Mouse (Mus musculus): ENCODE results near the gene Cd274.

Cd274 gene

DNA sequence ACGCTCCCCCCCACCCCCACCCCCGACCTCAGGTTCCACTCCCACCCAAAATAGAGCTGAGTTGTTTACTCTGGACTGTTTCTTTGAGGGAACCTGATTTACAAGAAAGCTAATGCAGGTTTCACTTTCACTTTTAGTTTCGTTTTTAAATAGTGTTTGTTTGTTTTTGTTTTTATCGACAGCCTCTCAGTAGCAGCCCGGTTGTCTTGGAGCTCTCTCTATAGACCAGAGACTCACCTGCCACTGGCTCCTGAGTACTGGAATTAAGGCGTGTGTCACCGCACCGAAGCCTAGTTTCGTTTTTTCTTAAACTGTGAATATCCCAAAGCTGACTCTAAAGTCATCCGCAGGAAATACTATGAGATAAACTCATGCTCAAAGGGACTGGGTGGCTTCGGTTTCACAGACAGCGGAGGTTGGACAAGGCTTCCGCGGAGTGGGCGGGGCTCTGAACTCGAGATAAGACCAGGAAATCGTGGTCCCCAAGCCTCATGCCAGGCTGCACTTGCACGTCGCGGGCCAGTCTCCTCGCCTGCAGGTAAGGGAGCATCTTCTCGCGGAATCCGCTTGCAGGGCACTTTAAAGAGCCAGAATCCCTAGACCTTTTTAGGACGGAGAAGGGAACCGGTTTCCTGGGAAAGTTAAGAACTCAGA is at the start of gene Cd274, which contains the start of gene Plgrkt:
TSS of gene Cd274 (plus strand) at position 487 of the 654 bp plus-strand sequence.
TSS of gene Plgrkt (minus strand) at position 422 of the 654 bp plus-strand sequence.
- in situ Hi-C loops (cut with MseI, MboI), result loop anchor here (10.0 kb wide), 1 partner anchor 128 kb away; no protein-coding TSS in a partner anchor

DNA sequence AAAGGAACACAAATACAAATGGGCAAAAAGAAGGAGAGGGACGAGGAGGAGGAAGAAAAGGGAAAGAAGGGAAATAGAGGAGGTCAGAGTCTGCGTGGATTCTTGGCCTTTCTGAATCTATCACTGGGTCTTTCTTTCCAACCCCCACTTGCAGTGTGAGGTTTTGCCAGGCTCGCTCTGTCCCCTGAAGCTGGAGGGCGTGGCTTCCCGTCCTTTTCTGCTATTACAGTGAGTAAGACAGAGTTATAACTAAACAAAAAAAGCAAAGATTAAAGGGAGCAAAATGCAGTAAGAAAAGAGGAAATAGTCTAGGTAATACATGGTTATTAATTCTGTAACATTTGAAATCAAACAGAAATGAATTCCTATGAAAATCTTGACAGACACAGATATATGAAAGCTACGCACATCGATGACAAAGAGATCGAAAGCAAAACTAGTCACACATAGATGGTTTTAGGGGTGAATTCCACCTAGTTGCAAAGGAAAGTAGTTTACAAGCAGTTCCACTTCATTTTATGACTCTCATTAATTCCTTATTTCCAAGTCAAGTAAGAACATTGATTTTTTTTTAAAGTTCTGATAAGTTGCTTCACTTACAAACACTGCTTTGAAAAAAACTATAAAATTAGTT is 43.7 kb upstream of the Cd274 start:
- in situ Hi-C loops (cut with MseI, MboI), result no loop called here

GRCm38 (mm10) chr19:29325053-29325851 is 42.0 kb upstream of the Cd274 start, which contains the start of gene Insl6:
Gene Insl6 (minus strand): TSS chr19:29325356.
- in situ Hi-C loops (cut with MseI, MboI), result no loop called here

GRCm38 (mm10) chr19:29325852-29326180 is 41.4 kb upstream of the Cd274 start:
- in situ Hi-C loops (cut with MseI, MboI), result no loop called here

- in situ Hi-C loops (cut with MseI, MboI), result no loop called here
Measured at GRCm38 (mm10) chr19:29326396-29326795, 40.9 kb upstream of the Cd274 start.

GRCm38 (mm10) chr19:29326822-29327552 is 40.3 kb upstream of the Cd274 start:
- in situ Hi-C loops (cut with MseI, MboI), result no loop called here

DNA sequence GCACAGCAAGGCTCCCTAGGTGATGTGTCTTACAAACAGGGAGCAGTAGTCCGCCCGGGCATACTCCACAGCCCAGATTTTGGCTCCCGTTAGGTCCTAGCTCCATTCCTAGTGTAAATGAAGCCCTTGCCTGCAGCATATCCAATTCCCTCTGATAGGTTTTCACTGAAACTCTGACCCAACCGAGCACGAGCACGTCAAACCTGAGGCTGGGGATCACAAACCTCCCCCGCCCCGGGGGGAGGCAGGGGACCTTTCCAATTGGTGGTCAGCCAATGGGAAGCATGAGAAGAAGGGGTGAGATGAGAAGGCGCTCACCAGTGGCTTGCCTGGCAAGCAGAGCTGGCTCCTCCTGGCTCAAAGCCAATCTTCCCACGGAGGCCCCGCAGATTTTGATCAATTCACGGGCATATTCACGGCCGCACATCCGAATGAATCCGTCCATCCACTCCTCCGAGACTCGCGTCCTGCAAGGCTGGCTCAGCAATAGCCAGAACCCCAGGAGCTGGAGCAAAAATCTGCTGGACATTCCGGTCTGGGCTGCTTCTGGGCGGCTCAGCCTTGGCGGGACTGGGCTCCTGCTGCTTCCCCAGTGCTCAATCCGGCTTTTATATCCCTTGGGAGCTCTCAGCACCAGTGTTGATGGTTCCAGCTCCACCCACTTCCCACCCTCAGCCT is 33.0 kb upstream of the Cd274 start, which contains the start of gene Rln1:
TSS of gene Rln1 (minus strand) at position 603 of the 678 bp plus-strand sequence.
- in situ Hi-C loops (cut with MseI, MboI), result no loop called here

DNA sequence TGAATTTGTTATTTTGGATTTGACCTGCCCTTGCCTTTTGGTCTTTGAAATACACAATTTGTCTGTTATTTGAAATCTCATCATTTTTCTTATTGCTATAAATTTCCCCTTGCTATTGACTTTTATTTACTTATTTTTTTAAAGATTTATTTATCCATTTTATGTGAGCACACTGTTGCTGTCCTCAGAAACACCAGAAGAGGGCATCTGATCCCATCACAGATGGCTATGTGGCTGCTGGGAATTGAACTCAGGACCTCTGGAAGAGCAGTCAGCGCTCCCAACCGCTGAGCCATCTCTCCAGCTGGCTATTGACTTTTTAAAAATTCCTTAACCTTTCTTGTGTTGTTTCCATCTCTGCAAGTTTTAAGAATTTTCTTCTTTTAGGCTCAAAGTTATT is 30.6 kb upstream of the Cd274 start:
- in situ Hi-C loops (cut with MseI, MboI), result no loop called here

DNA sequence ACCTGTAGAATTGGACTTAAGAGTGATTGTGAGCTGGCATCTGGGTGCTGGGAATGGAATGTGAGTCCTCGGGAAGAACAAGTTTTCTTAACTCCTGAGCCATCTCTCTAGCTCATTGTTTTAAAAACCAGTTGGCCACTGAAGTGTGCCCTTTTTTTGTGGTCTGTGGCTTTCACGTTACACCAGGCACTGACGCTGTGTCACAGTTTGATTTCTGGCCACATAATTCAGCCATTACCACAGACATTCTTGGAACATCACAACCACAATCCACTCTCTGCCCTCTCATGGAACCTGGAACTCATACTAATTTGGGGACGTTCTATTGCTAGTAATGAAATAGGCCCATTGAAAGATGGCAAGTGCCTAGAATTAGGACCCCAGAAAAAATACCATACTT is 26.2 kb upstream of the Cd274 start:
- in situ Hi-C loops (cut with MseI, MboI), result no loop called here

DNA sequence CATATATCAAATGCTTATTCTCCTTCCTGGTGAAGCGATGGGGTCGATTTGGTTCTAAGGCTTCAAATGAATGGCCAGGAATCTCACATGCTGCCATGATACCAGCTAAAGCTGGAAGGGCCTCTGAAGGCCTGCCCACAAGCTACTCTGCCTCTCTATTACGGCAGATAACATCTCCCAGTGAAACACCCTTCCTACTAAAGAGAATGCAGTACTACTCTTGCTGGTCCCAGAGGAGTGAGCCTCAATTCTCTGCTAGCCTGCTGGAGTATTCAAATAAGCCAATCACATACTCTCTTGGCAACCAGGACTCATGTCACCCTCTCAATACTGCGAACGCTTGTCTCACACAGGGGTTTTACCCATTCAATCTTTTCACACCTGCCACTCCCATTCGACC is 25.0 kb upstream of the Cd274 start:
- in situ Hi-C loops (cut with MseI, MboI), result no loop called here

GRCm38 (mm10) chr19:29344868-29345267 is 22.4 kb upstream of the Cd274 start:
- in situ Hi-C loops (cut with MseI, MboI), result no loop called here

- in situ Hi-C loops (cut with MseI, MboI), result no loop called here
Measured at GRCm38 (mm10) chr19:29345636-29346035, 21.6 kb upstream of the Cd274 start.

DNA sequence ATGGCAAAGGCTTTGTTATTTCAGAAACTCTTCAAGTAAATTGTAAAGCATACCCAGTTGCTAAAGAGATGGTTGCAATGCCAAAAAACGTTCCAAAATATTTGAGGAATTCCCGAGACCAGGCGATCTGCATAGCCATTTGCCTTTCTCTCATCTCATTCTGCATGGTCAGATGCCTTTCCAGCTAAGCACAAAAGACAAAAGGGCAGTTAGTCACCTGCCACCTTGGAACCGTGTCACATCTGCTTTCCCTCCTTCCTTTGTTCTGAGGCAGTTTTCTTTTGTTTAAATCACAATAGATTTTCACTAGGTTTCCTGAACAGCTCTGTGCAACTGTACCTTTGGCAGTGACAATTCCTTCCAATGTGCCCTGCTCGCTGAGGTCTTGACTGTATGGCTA is 16.3 kb upstream of the Cd274 start:
- in situ Hi-C loops (cut with MseI, MboI), result loop anchor here (10.0 kb wide), 1 partner anchor 286 kb away; no protein-coding TSS in a partner anchor

- in situ Hi-C loops (cut with MseI, MboI), result loop anchor here (10.0 kb wide), 1 partner anchor 290 kb away; no protein-coding TSS in a partner anchor
Measured at GRCm38 (mm10) chr19:29354895-29355877, 12.1 kb upstream of the Cd274 start.

DNA sequence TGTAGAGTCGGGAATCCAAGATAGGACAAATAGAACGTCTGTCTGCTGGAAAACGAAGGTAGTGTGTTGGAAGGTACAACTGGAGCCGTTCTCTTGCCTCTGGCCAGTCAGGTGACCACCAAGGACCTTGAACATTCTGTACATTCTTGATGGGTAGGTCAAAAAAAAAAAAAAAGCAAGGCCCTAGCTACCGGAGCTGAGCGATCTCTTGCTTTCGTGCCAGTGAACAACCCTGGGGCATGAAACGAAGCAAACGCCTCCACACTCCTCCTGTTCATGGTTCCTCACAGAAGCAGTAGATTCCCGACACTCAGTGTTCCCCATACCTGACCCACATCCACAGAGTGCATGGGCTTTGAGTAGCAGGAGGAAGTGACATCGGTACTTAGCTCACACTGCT is 11.0 kb upstream of the Cd274 start:
- in situ Hi-C loops (cut with MseI, MboI), result loop anchor here (10.0 kb wide), 1 partner anchor 291 kb away; no protein-coding TSS in a partner anchor

GRCm38 (mm10) chr19:29360251-29360650 is 7.0 kb upstream of the Cd274 start:
- in situ Hi-C loops (cut with MseI, MboI), result loop anchor here (10.0 kb wide), 1 partner anchor 135 kb away; no protein-coding TSS in a partner anchor

- in situ Hi-C loops (cut with MseI, MboI), result loop anchor here (10.0 kb wide), 1 partner anchor 133 kb away; no protein-coding TSS in a partner anchor
Measured at GRCm38 (mm10) chr19:29361468-29362130, 5.7 kb upstream of the Cd274 start.

- in situ Hi-C loops (cut with MseI, MboI), result loop anchor here (10.0 kb wide), 1 partner anchor 132 kb away; no protein-coding TSS in a partner anchor
Measured at GRCm38 (mm10) chr19:29362173-29362930, 4.9 kb upstream of the Cd274 start.

Measured in mouse trophoblast stem cell (cell line).